Mouse (Mus musculus) kidney, adult 8-10 months (tissue): ENCODE data around the gene Bmp8b.
"Not testable (repeated sequence)": the region's sequence is repeated elsewhere in the genome, so short reads cannot be mapped to it uniquely, and the experiment has no call there.

Source experiments
- DNase-seq, 2 experiments: peaks; one replicate each; pipeline ENCODE4 v3.0.0; 2022

The Bmp8b gene

DNA sequence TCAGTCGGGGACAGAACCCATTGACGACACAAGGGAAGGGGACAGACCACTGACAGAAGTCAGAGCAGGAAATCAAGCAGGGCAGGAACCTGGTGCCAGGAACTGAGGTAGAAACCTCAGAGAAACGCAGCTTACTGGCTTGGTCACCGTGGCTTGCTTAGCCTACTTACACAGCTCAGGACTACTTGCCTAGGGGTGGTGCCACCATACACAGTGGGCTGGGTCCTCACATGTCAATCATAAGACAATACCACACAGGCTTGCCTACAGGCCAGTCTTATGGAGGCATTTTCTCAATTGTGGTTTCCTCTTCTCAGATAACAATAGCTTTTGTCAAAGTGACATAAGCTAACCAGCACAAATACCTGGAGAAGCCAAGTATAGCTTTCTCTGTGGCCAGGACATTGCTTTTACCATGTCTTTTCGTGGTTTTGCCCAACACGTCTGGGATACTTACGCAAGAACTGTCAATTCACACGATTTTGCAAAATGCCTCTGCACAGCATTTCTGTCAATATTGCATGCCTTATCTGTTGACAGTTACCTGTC lies 7.3 kb downstream of the Bmp8b start:
- no peak for DNase-seq

DNA sequence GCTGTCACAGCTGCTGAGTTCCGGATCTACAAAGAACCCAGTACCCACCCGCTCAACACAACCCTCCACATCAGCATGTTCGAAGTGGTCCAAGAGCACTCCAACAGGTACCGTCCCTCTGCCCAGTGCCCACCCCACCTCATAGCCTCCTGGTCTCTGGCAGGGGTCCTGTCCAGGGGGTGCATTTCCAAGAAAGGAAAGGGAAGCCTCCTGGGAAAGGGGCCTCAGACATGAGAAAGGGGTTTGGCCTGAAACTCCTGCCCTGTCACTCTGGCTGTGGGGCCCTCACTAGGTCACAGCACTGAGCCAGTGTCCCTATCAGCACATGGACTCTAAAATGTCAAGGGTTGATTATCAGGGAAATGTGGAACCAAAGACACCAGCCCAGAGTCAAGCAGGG lies 9.7 kb downstream of the Bmp8b start:
- DNase-seq: not testable (repeated sequence)

DNA sequence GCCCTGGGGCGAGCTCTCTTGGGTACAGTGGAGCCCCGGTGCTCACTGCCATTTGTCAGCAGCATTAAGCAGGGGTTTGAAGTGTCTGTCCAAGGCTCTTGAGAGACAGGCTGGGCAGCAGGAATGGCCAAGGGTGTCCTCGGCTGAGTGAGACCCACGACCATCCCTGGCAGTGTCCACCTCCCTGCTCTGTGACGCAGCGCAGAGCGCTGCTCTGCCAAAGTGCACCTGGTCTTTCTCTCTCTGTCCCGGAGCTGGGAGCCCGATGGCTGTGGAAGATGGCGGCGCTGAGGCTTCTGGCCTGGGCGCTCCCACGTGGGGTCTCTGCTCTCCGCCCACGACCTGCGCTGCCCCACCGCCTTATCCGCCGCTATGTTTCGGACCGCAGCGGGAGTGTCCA lies 11.0 kb downstream of the Bmp8b start, which contains the start of gene Oxct2b:
Oxct2b (plus strand) TSS at position 256 of the 400 bp plus-strand sequence.
- DNase-seq: no peak

DNA sequence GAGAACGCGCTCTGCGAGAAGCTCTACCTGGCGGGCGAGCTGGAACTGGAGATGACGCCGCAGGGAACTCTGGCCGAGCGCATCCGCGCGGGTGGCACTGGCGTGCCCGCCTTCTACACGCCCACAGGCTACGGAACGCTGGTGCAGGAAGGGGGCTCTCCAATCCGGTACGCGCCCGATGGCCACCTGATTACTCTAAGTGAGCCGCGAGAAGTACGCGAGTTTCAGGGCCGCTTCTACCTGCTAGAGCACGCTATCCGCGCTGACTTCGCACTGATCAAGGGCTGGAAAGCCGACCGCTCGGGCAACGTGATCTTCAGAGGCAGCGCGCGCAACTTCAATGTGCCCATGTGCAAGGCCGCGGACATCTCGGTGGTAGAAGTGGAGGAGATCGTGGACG lies 11.7 kb downstream of the Bmp8b start:
- not testable (repeated sequence) for DNase-seq

DNA sequence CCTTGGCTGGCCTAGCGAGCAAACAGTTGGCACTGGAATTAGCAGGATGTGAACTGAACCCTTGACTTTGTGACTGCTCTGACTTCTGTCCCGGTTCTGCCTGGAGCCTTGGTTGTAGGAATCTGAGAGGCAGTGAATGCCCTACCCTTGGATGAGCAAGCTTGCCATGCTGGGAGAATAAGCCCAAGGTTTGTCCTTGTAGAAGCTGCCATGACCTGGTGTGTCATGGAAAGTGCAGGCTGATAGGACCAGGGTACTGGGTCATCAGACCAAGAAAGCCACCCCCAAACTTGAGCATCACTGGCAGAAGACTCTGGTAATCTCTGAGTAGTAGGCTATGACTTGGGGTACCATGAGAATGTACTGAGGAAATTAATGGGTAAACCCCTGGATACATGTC lies 16.3 kb downstream of the Bmp8b start:
- DNase-seq: no peak

DNA sequence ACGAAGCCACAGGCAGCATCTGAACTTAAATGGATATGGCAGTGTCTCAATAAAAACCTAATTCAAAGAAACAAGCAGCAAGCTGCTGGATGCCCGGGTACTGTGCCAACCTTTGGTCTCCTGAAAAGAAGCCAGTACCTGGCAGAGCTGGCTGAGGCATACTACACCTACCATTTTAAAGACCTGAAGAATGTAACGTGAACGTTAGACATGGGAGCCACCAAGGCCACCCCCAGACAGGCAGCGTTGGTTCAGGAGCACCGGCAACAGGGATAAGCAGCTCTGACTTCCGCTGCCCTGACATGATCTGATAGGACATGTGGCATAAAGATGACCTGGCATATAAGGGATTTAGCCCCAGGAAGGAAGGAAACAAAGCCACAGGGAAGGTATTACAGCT lies 21.7 kb downstream of the Bmp8b start:
- DNase-seq: no peak

DNA sequence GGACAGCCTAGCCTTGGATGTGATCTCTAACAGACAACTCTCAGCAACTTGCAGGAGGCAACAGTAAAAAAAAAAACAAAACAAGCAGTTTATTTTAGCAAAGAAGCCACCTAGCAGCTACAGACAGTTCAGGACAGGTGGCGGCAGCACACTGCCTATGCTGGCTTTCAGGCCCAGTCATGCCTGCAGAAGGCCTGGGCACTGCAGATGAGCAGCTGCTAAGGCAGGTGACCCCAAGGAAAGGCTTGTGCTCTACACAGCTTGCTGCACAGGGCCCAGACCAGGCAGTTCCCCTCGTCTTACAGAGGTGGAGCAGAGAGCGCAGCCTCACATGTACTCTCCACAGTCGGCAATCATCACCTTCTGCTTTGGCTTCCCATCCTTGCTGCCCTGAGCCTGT lies 22.1 kb downstream of the Bmp8b start:
- no peak for DNase-seq

DNA sequence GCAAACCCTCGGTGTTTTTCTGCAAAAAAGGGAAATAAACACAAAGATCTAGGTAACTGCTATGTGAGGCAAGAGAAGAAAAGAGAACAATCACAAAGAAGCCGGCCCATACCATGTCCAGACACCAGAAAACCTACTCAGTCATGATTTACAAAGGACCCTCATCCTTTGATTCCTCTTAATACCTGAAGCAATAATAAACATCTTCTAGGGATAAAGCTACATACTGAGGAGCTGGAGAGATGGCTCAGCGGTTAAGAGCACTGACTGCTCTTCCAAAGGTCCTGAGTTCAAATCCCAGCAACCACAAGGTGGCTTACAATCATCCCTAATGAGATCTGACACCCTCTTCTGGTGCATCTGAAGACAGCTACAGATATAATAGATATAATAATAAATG lies 32.6 kb downstream of the Bmp8b start:
- DNase-seq: no peak

DNA sequence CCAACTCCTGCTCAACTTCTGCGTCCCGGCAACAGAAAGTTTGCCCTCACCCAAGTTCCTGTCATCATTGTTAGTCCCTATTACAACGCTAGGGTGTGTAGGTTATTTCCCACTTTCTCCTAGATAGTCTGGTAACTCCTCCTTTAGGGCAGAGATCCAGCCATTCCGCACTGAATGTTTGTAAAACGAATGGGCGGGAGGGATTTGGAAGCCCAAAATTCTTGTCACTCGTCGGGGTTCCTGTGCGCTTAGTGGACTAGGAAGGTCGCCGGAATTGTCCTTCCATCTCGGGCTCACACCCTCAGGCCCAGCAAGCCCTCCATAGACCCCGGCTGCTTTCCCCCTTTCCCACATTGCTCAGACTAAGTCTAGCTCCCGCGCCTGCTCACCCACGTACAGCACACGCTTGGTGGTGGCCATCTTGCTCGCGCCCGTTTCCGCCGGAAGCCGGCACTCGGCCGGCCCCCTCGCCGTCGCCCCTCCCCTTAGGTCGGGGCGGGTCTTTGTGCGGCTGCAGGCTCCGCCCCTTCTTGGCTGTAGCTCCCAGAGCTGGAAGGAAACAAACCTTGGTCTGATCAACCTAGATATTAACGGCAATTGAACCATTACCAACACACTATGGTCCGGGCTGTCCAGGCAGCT lies 34.7 kb downstream of the Bmp8b start, which contains the start of gene Ppie:
Ppie (minus strand) TSS at position 439 of the 642 bp plus-strand sequence.
- DNase-seq: peak; percentile 54 to 72

DNA sequence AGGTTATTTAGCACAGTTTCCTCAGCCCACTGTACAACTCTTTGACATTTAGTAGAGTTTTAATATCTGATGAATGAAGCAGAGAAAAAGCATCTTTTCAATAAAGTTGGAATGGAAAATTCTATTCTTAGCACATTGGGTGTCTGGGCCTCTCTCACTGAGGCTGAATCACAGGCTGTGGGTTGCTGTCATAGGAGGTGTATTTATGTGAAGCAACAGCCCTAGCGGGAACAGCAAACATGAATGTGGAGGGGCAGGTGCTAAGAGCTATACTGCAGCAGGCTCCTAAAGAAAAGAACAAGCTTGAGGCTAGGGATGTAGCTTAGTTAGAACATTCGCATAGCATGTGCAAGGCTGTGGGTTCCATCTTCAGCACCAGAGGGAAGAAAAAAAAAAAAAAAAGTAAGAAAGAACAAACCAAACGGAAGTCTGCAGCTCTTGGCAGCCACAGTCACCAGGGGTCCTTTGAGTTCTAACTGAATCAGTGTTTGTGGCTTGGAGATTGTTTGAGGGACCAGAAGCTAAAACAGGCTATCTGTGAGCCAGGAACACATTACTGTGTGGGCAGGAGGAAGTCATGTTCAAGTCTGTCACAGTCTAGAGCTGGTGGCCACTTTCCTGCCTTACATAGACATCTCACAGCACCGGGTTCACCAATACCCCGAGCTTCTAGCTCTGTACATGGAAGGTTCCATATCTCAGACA lies 42.6 kb downstream of the Bmp8b start:
- DNase-seq: no peak

DNA sequence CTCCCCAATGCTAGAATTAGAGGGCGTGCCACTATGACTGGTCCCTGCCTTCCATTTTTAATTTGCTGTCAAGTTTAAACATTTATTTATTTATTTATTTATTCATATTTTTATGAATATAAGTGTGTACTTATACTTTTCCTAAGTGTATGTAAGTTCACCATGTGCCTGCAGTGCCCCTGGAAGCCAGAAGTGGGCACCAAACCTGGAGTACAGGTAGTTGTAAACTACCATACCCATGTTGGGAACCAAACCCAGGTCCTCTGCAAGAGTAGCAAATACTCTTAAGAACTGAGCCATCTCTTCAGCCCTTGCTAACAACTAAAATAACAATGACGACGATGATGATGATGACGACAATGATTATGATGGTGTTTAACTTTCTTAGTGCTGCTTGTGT lies 47.0 kb downstream of the Bmp8b start:
- no peak for DNase-seq

DNA sequence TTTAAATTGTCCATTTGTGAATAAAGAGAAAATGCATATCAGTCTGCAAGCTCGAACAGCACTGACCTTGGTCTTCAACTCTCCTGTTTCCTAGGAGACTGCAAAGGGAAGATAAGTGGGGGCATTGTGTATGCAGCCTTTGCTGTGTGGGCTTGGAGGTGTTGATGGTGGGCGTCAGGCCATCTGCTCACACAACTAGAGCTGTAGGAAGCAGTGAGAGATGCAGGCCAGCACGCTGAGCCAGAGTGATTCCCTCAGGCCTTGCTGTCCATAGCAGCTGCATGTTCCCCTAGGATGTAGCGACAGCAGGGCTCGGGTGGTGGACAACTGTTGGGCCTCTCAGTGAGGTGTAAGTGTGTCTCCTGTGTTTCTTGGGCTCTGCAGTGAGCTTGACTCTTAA lies 48.0 kb downstream of the Bmp8b start:
- no peak for DNase-seq

DNA sequence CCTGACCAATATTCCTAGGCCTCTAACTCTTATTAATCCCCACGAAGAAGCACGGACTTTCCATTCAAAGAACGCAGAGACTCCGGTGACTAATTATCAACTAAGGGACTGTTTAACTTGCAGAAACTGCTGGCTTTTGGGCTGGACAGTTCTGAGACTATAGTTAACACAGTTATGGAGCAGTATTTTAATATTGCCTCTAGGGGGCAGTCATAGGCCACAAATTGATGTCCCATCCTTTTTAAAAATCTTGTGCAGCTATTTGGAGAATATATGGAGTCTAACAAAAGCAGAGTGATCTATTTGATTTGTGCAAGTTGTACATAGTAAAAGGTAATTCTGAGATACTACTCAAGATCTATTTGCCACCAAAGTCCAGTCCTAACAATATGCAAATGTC lies 50.0 kb downstream of the Bmp8b start:
- peak; percentile 19 for DNase-seq

DNA sequence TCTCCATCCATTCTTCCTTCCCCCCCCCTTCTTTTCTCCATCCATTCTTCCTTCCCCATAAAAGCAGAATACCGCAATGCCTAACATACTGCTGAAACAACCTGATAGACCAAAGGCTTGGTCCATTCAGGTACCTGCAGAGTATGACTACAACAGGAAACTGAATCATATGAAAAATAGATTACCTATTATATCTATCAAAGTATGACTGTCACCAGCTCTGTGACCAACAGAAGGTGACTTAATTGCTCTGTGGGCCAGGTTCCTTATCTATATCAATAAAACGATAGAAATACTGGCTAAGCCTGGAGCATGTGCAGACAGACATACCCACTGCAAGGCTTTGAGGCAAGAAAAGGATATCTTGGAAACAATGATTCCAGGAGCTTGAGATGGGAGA lies 50.5 kb downstream of the Bmp8b start:
- DNase-seq: no peak

DNA sequence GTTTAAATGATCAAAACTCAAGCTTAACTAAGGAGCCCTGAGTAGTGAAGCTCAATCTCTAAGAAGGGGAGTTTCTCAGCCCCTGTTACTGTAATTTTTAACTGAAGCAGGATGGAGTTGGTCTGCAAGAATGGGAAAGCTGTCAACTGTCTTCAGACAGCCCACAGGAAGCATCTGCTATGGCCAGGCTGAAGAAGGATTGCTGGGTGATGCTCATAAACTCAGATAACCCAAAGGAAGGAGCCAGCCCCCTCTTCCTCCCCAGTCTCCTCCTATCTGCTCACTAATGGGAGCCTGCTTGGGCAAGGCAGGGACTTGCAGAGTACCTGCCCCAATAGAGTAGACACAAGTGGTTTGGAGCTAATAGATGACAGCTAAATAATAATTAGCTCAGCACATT lies 50.9 kb downstream of the Bmp8b start:
- no peak for DNase-seq

DNA sequence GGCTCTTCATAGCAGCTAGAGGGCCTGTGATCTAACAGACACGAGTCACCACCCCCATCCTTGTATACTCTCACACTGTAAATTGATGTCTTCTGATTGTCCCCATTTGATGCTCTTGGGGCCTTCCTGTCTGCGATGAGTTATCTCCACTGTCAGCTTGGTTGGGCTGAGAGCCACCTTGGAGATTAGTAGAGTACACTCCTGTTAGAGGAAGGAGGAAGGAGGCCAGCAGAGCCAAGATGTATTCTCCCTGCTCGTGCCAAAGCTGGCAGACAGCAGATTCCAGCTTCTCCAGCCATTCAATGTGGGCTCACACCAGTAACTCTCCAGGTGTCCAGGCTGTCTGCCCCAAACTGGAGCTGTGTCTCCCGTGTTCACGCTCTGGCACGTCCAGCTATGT lies 55.6 kb downstream of the Bmp8b start:
- DNase-seq: no peak

DNA sequence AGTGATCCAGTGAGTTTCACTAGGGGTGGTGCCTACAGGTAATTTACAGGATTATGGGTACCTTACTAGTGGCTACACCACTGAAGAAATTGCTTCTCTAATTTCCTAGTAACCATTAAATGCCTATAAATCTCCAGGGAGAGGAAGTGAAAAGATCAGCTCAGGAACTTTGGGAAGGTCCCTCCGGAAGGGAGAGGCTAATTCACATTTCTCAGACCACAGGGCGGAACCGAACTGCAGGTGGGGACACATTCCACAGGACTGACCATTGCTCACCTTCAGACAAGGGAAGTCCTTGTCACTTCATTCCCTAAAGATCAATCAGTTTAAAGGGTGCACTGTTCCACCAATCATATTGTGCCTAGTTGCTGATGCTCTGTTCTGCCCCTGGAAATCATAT lies 56.3 kb downstream of the Bmp8b start:
- DNase-seq: not testable (repeated sequence)

DNA sequence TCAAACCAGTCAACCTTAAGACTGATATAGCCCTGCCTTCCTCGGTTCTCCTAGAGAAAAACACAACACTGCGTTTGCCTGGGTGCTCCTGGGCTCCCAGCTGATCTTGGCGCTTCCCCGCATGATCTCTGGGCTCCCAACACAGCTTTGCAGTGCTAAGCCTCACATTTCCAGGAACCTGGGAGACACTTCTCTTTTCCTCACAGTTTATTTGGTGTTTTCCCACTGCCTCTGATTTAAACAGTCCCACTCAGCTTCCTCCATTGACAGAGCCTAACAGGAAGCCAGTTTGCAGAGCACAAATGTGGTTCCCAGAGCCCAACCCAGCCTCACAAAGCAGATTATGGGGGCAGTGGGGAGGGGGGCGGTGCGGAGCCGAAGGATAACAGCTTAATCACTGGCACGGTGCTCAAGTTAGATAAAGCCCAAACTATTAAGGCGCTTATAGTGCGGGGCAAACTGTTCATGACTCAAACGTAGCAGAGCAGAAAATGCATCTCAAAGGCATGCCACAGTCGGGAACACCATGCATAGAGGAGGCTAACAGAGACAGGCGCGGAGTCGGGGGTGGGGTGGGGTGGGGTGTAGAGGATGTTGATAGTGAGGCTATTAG lies 57.4 kb downstream of the Bmp8b start:
- no peak for DNase-seq

DNA sequence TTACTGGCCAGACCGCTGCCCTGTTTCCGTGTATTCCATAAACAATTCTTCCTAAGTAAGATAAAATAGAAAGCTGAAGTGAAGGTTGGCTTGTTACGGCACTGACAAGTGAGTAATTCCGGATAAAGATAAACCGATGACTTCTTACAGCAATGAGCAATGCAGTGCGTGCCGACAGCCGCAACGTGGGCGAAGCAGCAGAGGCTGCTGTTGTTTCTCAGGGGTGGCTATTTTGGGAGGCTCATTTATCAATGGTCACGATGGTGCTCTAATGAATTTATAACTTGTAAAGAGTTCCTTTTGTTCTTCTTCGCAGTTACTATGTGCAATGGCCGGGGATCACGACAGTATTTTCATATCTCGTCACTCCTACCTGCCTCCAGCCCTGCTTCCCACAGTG lies 59.2 kb downstream of the Bmp8b start:
- no peak for DNase-seq

DNA sequence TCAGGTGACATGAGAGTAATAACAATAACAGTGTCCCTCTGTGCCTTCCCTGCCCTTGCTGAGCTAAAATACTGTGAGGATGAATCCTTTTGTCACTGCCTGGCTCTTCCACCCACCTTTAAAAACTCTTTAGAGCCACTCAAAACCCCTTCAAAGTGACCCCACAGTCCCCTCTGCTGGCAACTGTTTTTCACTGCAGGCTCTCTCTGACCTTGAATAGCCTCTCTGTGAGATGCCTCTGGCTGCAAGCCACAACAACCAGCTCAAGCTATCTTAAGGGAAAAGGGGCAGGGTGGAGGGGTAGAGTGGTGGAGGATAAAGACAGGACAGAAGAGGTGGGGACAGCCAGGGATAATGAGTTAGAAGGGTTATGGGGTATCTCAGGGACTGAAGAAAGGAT lies 66.8 kb downstream of the Bmp8b start:
- no peak for DNase-seq
